Mouse (Mus musculus) neutrophil, adult 59 days (primary cell): ENCODE results near the gene Atp1a3. TPM values are rescaled to one million over a fixed set of nuclear protein-coding genes. Genes with fewer than 3 reads are reported as not detected.

Experiments
- total RNA-seq, 2 experiments: library from RNA; stranded (reverse); gene quantifications; 1 replicate in 1 of 2; 2 replicates in 1 of 2; pipeline ENCODE4 v1.2.4; 2023

The Atp1a3 gene
- 100 to 1,000 TPM; 196 to 231 TPM for total RNA-seq

GRCm38 (mm10) chr7:25005421-25006065, at the start of gene Atp1a3:
TSS of gene Atp1a3 (minus strand) at chr7:25005958.

GRCm38 (mm10) chr7:24971972-24972893, 33.5 kb downstream of the Atp1a3 start, which contains the start of gene Rabac1:
TSS of gene Rabac1 (minus strand) at chr7:24972754.

GRCm38 (mm10) chr7:24944257-24944950, 61.4 kb downstream of the Atp1a3 start, which contains the start of gene Gm4881:
TSS of gene Gm4881 (minus strand) at chr7:24944494.

Other genes with a start within 250 kb of the Atp1a3 start
- gene Cd177, start 245.6 kb downstream of the Atp1a3 start, total RNA-seq = 1,000 to 10,000 TPM; 1,138 to 1,339 TPM
- 10 to 100 TPM; 74.1 to 80.0 TPM for gene Ceacam10, start 228.8 kb downstream of the Atp1a3 start, total RNA-seq
- gene Gm9844, start 143.7 kb downstream of the Atp1a3 start, total RNA-seq = 1 to 10 TPM; 1.0 to 1.9 TPM
- gene Lypd4, start 136.0 kb downstream of the Atp1a3 start, total RNA-seq = not detected
- not detected for gene Dmrtc2, start 135.9 kb downstream of the Atp1a3 start, total RNA-seq
- 100 to 1,000 TPM; 709 to 835 TPM for gene Rps19, start 121.6 kb downstream of the Atp1a3 start, total RNA-seq
- gene Cd79a, start 108.6 kb downstream of the Atp1a3 start, total RNA-seq = 10 to 100 TPM in 1 of 2 experiments, 1 to 10 TPM in 1; 6.0 to 16.1 TPM
- gene Arhgef1, start 103.0 kb downstream of the Atp1a3 start, total RNA-seq = 100 to 1,000 TPM; 599 to 603 TPM
- not detected for gene Gm4881, start 61.5 kb downstream of the Atp1a3 start, total RNA-seq
- 100 to 1,000 TPM; 126 to 160 TPM for gene Rabac1, start 33.2 kb downstream of the Atp1a3 start, total RNA-seq
- gene Grik5, start 66.4 kb upstream of the Atp1a3 start, total RNA-seq = 1 to 10 TPM; 3.5 to 3.7 TPM
- gene Zfp574, start 66.6 kb upstream of the Atp1a3 start, total RNA-seq = 10 to 100 TPM; 12.7 to 14.1 TPM
- gene Pou2f2, start 173.8 kb upstream of the Atp1a3 start, total RNA-seq = 10 to 100 TPM; 11.7 to 17.2 TPM
- gene Dedd2, start 214.7 kb upstream of the Atp1a3 start, total RNA-seq = 100 to 1,000 TPM; 131 to 137 TPM
- 10 to 100 TPM in 1 of 2 experiments, 1 to 10 TPM in 1; 9.5 to 11.0 TPM for gene Zfp526, start 215.5 kb upstream of the Atp1a3 start, total RNA-seq
- gene Gsk3a, start 231.9 kb upstream of the Atp1a3 start, total RNA-seq = 10 to 100 TPM; 84.5 to 86.1 TPM
- 10 to 100 TPM; 10.1 to 12.8 TPM for gene Erf, start 244.8 kb upstream of the Atp1a3 start, total RNA-seq